Mouse (Mus musculus): ENCODE results near the gene D11Wsu47e. TPM values are rescaled to one million over a fixed set of nuclear protein-coding genes. Genes with fewer than 3 reads are reported as not detected.
"Not testable (repeated sequence)": the region's sequence is repeated elsewhere in the genome, so short reads cannot be mapped to it uniquely, and the experiment has no call there.

D11Wsu47e gene
- 10 to 100 TPM; 11.4 to 15.4 (median 12.8) TPM for total RNA-seq (2022)

DNA sequence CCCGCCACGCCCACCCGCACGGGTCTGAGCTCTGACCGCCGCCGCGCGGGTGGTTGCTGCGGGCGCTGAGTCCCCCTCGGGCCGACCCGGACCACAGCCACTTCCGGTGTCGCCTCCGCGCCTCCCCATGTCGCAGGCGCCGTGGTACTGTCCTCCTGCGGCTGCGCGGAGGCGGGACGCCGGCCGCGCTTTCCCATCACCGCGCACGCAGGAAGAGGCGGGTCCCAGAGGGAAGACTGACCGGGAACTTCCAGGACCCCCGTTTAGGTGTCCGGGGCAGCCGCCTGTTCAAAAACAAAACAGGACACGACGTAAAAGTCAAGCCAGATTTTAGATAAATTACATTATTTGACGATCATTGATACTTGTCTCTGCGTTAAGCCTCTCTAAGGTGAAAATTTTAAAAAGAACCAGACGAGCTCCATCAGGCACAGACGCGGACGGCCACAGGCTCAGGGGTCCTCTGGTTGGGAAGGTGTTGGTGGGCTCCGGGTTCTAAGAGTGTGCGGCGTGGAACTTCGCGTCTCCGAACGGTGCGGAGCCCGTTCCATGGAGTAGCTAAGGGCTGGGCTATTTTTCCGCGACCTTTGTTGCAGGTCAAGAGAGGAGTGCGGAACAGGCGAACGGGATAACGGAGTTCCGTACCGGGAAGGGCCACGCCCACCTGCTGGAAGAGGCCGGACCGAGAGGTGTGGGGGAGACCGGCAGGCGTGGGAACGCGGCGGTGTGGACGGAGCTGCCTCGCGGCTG is at the start of gene D11Wsu47e, which contains the start of gene Fam104a:
Gene D11Wsu47e (plus strand): TSS at position 456 of the 750 bp plus-strand sequence.
Gene Fam104a (minus strand): TSS at position 199 of the 750 bp plus-strand sequence.
- peak; percentile 94 to 97 for DNase-seq (ENCODE audit: low spot score in 2 of 2)

DNA sequence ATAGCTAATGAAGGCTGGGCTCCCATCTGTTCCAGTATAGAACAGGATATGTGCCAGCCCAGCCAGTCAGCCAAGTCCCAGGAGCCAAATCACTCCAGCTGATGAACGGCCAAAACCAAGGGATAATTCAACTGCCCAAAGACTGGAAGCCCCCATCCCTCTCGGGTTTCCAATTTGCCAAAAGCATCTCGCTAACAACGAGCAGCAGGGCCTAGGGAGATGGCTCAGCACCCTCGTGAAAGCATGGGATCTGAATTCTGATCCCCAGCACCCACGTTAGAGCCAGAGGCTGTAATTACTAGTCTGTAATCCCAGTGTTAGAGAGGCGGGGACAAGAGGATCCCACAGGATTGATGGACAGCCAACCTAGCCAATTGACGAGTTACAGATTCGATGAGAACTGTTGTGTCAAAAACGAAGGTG is 49.5 kb upstream of the D11Wsu47e start:
- no peak for DNase-seq (ENCODE audit: low spot score in 2 of 2)

DNA sequence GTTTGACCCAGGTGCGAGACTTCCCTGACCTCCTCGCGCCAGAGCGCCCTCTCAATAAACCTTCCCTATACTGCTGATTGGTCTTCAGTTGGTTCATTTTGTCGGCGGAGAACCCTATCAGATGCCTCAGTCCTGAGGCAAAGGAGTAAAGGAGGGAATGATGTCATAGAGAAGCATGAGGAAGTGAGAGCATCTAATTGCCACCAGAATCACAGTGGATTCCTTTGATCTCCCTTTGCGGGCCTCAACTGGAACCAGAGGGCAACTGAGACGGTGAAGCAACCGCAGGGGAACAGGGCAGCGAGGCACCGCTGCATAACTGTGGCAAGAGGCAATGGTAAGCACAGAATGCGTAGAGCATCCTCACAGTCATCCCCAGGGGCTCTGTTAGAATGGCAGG is 45.5 kb upstream of the D11Wsu47e start:
- no peak for DNase-seq (ENCODE audit: low spot score in 2 of 2)

DNA sequence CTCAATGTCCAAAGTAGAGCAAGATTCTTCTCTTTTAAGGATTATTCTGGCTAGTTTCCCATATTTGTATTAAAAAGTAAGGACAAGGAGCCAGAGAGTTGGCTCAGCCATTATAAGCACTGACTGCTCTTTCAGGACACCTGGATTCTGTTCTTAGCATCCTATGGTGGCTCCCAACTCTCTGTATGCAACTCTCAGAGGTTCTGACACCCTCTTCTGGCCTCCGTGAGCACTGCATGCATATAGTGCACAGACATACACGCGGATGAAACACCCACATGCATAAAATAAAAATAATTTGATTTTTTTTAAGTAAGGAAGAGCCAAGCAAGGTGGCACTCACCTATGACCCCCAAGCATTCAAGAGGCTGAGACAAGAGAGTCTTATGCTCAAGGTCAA is 39.0 kb upstream of the D11Wsu47e start:
- no peak for DNase-seq (ENCODE audit: low spot score in 2 of 2)

DNA sequence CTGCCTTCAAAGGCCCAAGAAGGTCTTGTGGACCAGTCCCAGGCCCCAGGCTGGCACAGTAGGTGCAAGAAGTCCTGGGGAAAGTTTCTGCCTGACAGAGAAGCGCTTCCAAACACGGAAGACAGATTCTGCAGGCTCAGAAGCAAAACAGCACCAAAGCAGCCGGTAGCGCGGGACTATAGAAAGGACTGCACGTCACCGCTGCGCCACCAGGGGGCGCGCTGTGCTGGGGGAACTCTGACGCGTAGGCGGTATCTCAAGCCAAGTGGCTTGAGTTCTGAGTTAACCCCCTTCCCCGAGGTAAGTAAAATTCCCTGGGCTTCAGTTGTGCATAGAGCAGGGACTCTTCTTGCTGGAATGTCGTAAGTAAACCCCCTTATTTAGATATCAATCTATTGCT is 36.1 kb upstream of the D11Wsu47e start:
- peak; percentile 62 to 85 for DNase-seq (ENCODE audit: low spot score in 2 of 2)

DNA sequence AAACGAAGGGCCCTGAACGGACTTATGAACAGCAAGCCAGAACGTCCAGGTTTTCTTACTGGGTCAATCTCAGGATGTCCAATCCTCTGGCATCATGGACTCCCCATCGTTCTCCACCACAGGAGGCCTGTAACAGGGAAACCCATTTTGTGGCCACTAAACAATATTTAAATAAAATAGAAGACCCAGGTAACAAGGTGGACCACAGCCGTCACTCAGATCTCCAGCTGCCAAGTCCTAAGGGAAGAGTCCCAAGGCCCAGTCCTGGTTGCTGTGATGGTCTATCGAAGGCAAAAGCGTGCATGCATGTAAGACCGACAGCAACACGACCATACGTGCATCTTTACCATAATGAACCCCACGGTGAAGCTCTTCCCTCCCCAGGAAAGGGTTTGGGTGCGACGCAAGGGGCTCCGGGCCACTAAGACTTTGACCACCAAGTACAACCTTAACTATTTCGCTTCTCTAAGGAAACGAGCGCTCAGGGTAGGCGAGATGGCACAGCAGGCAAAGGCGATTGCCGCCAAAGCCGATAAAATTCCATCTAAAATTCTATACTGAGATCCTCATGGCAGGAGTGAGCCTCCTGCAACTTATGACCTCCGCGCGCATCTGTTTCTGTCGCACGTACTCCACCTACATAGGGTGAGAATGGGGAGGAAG is 35.4 kb upstream of the D11Wsu47e start, which contains the start of gene Cog1:
Gene Cog1 (plus strand): TSS at position 480 of the 663 bp plus-strand sequence.
- DNase-seq (ENCODE audit: low spot score in 2 of 2): no peak

DNA sequence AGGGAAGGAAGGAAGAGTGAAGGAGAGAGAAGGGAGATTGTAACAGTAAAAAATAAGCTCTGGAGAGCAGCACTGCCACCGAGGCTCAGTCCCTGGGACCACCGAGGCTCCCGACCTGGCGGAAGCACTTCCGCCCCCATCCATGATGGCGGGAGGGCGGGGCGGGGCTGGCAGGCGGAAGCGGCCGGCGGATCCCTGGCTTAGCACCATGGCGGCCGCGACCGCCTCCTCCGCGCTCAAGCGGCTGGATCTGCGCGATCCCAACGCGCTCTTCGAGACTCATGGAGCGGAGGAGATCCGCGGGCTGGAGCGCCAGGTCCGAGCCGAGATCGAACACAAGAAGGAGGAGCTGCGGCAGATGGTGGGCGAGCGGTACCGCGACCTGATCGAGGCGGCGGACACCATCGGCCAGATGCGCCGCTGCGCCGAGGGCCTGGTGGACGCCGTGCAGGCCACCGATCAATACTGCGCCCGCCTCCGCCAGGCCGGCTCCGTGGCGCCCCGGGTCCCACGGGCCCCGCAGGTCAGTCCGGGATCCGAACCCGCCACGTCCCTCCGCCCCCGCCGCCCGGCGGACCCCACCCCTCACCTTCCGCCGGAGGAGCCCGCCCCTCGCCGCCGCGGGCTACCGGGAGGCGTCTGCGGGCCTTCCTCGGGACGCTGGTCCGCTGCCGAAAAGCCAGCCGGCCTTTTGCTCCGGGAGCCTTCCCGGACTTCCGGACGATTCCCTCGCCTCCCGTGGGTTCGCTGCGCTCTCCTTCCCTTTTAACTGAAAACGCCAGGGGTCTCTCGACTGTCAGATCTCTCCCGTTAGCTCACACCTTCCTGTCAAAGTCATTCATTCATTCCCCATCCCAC is 34.6 kb upstream of the D11Wsu47e start, which contains the start of gene Slc39a11:
Gene Slc39a11 (minus strand): TSS at position 727 of the 858 bp plus-strand sequence.
- peak in 1 of 2 experiments; percentile 55 for DNase-seq (ENCODE audit: low spot score in 2 of 2)

DNA sequence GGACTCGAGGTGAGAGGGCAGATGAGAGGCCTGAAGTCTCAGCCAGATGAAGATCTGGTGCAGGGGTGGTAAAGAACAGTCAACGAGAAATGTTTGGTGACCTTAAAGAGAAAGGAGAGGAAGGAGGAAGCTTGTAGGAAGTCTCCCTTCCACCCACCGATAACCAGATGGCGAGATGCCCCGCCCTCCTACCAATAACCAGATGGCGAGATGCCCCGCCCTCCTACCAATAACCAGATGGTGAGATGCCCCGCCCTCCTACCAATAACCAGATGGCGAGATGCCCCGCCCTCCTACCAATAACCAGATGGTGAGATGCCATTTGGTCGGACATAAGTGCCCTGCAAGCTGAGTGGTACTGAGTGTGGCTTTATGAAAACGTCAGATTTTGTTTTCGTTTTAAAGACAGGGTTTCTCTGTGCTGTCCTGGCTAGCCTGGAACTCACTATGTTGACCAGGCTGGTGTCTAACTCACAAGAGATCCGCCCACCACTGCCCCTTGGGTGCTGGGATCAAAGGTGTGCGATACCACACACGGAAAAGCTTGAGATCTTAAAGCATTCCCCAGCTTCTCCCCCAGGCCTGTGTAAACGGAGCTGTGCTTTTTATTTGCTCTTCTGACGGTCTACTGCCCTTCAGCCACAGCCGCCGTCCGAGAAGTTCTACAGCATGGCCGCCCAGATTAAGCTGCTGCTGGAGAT is 32.9 kb upstream of the D11Wsu47e start:
- peak in 1 of 2 experiments; percentile 9 for DNase-seq (ENCODE audit: low spot score in 2 of 2)

DNA sequence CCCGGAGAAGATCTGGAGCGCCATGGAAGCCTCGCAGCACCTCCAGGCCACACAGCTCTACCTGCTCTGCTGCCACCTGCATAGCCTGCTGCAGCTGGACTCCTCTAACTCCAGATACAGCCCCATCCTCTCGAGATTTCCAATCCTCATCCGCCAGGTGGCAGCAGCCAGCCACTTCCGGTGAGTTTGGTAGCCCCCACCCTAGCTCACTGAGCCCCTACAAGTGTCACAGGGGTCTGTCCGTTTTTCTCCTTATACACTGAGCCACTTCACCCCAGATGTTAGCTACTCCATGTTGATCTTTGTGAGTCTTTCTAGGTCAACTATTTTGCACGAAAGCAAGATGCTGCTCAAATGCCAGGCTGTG is 32.3 kb upstream of the D11Wsu47e start:
- DNase-seq (ENCODE audit: low spot score in 2 of 2): no peak

DNA sequence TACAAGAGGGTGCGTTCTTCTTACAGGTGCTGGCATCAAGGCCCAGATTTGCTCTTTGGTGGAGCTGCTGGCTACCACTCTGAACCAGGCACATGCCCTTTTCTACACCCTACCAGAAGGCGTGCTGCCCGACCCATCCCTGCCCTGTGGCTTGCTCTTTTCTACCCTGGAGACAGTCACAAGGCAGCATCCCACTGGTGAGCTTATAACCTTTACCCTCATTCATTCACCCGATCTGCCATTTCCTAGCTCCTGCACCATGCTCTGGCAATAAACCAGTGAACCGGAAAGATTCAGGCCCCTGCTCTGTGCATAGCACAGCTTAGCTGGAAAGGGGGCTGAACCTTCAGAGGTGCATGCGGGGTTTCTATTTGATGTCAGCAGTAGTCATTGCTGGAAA is 31.7 kb upstream of the D11Wsu47e start:
- no peak for DNase-seq (ENCODE audit: low spot score in 2 of 2)

DNA sequence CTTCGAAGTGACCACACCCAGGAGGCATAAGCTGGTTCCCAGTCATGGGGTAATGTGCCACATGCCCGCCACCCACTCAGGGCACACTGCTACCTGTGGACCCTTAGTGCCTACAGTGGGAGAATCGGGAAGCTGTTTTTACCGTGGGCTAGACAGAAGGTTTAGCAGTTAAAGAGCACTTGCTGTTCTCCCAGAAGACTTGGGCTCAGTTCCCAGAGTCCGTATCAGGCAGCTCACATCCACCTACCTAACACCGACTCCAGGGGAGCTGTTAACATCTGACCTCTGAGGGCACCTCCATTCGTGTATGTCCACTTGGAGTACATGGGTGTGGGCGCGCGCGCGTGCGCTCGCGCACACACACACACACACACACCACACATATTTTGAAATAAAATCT is 30.1 kb upstream of the D11Wsu47e start:
- peak in 1 of 2 experiments; percentile 11 for DNase-seq (ENCODE audit: low spot score in 2 of 2)

DNA sequence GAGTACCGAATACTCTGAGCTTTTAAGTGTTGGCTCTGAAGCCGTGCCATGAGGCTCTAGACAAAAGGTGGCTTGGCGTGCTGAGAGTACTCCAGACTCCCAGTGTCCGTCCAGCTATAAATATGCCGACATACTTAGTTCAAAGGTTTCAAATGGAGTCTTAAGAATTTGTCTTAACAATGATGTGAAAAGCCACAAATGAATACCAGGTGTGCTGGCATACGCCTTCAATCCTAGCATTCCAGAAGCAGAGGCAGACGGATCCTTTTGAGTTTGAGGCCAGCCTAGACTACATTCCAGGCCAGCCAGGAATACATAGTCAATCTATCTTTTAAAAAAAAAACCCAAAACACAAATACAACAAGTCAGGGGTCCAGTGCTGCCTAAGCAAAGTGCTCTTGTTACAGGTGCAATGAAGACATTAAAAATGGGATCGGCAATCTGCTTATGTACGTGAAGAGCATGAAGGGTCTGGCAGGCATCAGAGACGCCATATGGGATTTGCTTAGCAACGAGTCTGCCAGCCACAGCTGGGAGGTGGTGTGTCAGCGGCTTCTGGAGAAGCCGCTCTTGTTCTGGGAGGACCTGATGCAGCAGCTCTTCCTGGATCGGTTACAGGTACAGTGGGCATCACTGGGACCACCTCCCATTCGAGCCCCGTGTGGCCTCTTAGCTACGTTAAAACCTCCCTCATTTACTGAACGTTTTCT is 29.5 kb upstream of the D11Wsu47e start:
- peak in 1 of 2 experiments; percentile 62 for DNase-seq (ENCODE audit: low spot score in 2 of 2)

DNA sequence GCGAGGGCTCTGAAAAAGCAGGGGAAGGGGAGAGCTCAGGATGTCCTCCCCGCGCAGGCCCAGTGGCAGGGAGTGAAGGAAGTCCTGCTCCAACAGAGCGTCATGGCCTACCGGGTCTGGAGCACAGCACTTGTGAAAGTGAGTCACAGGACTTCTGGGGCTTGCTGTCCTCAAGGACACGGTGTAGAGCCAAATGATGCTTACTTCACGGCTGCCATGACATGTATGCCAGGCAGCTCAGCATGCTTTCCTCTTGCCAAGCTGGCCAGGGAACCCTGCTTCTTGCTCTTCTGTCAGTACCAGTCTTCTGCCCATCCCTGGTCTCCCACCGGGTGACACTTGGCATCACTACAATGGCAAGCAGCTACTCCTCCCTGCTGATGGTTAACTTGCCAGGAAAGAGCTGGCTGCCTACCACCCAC is 27.7 kb upstream of the D11Wsu47e start:
- DNase-seq (ENCODE audit: low spot score in 2 of 2): no peak

DNA sequence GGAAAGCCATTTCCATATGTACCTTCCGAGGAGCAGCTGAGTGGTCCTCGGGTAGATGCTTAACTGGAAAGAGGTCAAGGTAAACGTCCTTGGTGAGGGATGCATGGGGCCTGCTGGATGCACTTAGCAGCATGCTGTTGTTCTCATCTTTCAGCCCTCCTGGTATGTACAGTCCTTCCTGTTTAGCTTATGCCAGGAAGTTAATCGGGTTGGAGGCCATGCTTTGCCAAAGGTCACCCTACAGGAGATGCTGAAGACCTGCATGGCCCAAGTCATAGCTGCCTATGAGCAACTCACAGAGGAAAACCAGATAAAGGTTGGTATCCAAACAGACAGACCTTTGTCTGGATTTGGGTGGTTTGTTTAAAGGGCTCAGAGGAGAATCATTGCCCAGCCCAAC is 27.0 kb upstream of the D11Wsu47e start:
- DNase-seq (ENCODE audit: low spot score in 2 of 2): no peak

DNA sequence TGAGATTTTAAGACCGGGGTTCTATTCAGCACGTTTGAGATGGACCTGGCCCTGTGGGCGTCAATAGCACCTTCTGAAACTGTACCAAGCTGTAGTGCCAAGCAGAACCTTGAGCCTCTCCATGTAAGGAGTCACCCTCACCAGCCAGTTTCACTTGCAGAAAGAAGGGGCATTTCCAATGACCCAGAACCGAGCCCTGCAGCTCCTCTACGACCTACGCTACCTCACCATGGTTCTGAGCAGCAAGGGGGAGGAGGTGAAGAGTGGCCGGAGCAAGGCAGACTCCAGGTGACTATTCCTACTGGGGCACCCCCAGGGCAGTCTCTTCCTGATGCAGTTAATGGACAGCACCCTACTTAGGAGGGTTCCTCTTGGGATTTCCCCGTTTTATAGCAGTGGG is 25.9 kb upstream of the D11Wsu47e start:
- no peak for DNase-seq (ENCODE audit: low spot score in 2 of 2)

DNA sequence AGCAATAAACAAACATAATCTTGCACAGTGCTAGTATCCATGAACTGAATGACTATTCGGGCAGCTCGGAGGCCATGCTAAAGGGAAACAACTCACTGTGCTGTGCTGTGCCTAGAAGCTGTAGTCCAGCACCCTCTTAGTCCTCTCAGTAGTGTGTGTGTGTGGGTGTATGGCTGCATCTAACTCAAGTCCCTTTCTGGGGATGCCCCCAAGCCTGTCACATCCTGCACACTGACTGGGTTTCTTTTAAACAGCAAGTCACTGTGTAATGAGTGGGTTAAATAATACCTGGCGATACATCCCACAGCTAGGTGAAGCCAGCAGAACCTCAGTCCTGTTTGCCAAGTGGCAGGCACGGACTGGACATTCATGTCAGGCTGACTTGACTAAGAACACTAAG is 25.4 kb upstream of the D11Wsu47e start:
- DNase-seq (ENCODE audit: low spot score in 2 of 2): no peak

DNA sequence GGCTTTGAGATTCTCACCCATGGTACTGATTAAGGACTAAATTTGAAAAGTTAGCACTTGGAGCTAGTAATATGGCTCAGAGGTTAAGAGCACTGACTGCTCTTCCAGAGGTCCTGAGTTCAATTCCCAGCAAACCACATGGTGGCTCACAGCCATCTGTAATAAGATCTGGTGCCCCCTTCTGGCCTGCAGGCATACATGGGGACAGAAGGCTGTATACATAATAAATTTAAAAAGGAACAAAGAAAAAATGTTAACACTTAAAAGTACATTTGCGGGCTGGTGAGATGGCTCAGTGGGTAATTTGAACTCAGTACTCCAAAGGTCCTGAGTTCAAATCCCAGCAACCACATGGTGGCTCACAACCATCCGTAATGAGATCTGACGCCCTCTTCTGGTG is 24.0 kb upstream of the D11Wsu47e start:
- not testable (repeated sequence) for DNase-seq (ENCODE audit: low spot score in 2 of 2)

DNA sequence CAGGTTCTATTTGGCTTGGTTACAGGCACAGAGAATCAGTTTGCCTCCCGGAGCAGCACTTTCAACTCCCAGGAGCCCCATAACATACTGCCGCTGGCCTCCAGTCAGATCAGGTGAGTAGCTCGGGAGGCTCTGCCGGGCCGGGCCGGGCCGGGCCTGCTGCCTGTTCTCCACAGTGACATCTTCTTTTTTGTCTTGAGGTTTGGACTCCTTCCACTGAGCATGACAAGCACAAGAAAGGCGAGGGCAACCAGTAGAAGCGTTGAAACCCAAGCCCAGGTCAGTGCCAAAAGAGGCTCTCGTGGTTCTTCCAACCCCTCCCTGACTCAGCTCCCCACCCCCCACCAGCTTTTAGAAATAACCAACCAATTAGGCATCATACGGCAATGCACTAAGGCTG is 23.3 kb upstream of the D11Wsu47e start:
- no peak for DNase-seq (ENCODE audit: low spot score in 2 of 2)

DNA sequence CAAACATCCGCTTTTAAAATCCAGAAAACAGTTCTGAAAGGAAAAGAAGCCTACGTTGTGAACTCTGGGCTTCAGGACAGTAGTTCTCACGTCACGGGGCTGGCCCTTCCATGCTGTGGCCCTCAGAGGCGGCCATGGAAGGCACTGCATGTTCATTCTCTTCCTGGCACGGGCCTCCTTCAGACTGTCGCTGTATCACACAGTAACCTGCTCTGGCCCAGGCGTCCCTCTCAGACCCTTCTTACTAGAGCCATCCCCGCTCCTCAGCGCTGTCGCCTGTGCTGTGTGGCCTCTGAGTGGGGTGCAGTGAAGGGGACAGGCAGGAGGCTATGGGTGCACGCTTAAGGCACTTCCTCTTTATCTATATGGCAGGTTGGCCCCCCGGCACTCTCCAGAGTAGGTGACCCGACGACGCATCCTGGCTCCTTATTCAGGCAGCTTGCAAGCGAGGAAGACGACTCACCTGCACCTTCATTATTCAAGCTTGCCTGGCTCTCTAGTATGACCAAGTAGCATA is 22.3 kb upstream of the D11Wsu47e start:
- no peak for DNase-seq (ENCODE audit: low spot score in 2 of 2)

DNA sequence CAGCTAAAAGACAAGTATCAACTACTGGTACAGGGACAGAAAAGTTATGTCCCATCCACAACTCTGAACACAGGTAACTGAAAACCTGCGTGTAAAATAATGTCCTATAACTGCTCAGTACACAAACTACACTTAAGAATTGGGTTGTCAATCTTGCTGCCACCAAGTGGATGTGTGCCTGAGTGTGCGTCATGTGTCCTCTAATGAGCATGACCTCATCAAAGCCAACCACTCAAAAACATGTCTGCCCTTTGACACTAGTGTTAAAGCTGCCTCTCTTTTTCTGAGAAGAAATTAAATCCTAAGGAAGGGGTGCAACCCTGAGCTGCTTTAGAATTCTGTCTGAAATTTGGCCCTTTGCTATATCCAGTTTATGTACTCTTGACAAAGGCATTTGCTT is 19.9 kb upstream of the D11Wsu47e start:
- no peak for DNase-seq (ENCODE audit: low spot score in 2 of 2)

Data from left cerebral cortex, adult 8-10 months (tissue).